Mouse (Mus musculus) CD4-positive, CD25-positive, alpha-beta regulatory T cell, adult 9 weeks (primary cell): ENCODE results near the gene Gm3047. TPM values are rescaled to one million over a fixed set of nuclear protein-coding genes. Genes with fewer than 3 reads are reported as not detected.

Source experiments
- polyA plus RNA-seq: library from polyadenylated mRNA; unstranded; fragments of 100-300 nt; shearing (Covaris generic); gene quantifications from one replicate; pipeline ENCODE4 v1.2.1, GENCODE M21; 2017

Gene Gm3047
- not detected for polyA plus RNA-seq

DNA sequence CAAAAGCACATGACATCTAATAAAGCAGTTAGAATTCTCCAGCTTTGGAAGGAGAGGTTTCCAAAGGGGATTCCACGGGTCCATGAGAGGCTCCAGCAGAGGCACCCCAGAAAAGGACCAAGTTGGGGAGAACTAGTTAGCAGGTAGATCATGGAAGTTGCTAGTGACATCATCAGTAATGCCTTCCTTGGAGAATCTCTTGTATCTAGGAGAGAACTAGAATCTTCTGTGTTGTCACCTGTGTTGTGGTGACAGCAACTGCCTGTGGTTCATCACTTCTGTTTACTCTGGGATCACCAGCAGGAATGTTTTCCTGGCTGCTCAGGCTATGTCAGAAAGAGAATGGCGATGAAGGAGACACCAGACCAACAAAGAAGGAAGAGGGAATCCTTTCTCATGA lies at the start of gene Gm3047:
TSS of gene Gm3047 (plus strand) at position 301 of the 400 bp plus-strand sequence.

Other genes starting within 250 kb of the Gm3047 start
- not detected for gene Gm3149, start 238.1 kb upstream of the Gm3047 start, polyA plus RNA-seq
- gene 2610042L04Rik, start 220.6 kb upstream of the Gm3047 start, polyA plus RNA-seq, result 7.4 TPM
- not detected for gene Gm3159, start 157.9 kb upstream of the Gm3047 start, polyA plus RNA-seq
- gene Gm3164, start 140.0 kb upstream of the Gm3047 start, polyA plus RNA-seq, result 2.6 TPM
- gene Gm3173, start 124.4 kb upstream of the Gm3047 start, polyA plus RNA-seq, result 3.0 TPM
- gene Gm3182, start 73.7 kb upstream of the Gm3047 start, polyA plus RNA-seq, result not detected
- gene Gm8159, start 76.9 kb downstream of the Gm3047 start, polyA plus RNA-seq, result not detected
- 0.19 TPM for gene Gm3239, start 108.8 kb downstream of the Gm3047 start, polyA plus RNA-seq
- gene Gm7876, start 153.8 kb downstream of the Gm3047 start, polyA plus RNA-seq, result not detected
- 3.2 TPM for gene Gm3252, start 171.4 kb downstream of the Gm3047 start, polyA plus RNA-seq
- not detected for gene Gm9602, start 220.9 kb downstream of the Gm3047 start, polyA plus RNA-seq